Mouse (Mus musculus) adipocyte (in vitro differentiated cells): ENCODE measurements around the gene Olfr1388.
"Not testable (repeated sequence)": the region's sequence is repeated elsewhere in the genome, so short reads cannot be mapped to it uniquely, and the experiment has no call there.

ENCODE experiments used
- DNase-seq: peaks from one replicate; pipeline ENCODE4 v3.0.0-alpha.2; 2016; ENCODE audit warnings: low spot score

The Olfr1388 gene

DNA sequence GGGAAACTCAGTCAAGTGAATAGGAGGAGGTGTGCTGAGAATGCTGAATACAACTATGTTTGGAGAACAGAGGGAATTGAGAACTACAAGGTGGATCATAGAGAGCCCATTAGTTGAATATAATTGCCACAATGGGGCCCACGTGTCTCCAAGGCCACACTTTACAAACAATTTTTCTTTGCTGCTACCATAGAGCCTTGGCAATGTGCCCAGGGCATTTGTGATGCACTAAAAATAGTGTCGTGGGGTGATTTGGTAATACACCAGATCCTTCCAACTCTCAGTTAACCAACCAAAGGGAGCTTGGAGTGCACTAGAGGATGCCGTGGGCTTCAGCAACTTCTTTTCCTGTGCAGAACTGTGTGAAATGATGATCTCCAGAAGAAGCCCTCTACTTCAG, at the start of gene Olfr1388:
TSS of gene Olfr1388 (plus strand) at position 214 of the 400 bp plus-strand sequence.
- DNase-seq, result peak; percentile 12

DNA sequence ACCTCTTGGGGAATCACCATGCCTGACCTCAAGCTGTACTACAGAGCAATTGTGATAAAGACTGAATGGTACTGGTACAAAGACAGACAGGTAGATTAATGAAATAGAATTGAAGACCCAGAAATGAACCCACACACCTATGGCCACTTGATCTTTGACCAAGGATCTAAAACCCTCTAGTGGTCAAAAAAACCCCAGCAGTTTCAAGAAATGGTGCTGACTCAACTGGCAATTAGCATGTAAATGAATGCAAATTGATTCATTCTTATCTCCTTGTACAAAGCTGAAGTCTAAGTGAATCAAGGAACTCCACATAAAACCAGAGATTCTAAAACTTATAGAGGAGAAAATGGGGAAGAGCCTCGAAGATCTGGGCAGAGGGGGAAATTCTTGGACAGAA, 43.7 kb upstream of the Olfr1388 start:
- DNase-seq, result not testable (repeated sequence)

DNA sequence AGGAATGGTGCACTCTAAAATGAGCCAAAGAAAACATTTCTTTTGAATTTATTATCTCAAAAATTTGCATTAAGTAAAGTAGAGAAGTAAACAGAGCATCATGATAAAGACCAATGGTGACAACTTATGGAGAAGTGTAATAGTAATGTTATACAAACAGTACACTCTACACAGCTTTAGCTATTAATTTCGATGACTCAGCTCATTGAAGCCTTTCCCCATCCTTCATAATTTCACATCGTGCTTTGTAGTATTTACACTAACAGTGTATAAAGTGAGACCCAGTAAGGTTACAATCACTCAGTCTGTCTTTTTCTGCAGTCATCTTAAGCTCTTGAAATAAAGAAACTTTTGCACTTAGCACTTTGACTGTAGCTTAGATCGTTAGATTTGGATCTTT, 29.6 kb upstream of the Olfr1388 start:
- no peak for DNase-seq

DNA sequence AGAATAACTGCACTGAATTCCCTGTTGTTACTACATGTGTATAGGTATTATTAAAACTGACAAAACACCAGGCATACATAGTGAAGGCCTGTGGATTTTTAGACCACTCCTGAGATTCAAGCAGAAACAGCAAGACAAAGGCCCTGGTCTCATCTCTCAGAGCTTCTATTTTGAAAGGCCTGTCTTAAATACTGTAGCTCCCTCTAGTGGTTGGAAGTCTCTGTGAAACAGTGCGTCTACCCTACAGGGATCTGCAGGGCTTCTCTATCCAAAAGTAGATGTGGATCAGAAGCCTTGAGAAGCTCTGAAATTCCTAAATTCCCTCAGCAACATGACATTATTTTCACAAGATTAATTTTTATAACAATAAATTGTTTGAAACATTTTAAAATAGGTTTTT, 25.9 kb upstream of the Olfr1388 start:
- DNase-seq, result peak; percentile 39

DNA sequence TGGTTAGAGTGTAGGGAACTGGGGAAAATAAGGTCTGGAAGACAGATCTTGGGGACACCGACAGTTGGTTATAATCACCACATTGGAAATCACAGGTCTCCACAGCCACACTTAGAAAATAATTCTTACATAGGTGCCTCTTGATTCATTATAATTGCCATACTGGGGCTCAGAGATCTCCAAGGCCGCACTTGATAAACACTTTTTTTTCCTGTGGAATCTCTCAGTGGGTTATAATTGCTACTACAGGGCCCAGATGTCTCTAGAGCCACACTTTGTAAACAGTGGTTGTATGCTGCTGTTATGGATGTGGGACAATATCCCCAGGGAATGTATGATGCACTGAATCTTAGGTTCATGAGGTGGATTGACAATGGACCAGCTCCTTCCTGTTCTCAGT, 13.7 kb upstream of the Olfr1388 start, which contains the start of gene Olfr1389:
TSS of gene Olfr1389 (plus strand) at position 301 of the 400 bp plus-strand sequence.
- no peak for DNase-seq

DNA sequence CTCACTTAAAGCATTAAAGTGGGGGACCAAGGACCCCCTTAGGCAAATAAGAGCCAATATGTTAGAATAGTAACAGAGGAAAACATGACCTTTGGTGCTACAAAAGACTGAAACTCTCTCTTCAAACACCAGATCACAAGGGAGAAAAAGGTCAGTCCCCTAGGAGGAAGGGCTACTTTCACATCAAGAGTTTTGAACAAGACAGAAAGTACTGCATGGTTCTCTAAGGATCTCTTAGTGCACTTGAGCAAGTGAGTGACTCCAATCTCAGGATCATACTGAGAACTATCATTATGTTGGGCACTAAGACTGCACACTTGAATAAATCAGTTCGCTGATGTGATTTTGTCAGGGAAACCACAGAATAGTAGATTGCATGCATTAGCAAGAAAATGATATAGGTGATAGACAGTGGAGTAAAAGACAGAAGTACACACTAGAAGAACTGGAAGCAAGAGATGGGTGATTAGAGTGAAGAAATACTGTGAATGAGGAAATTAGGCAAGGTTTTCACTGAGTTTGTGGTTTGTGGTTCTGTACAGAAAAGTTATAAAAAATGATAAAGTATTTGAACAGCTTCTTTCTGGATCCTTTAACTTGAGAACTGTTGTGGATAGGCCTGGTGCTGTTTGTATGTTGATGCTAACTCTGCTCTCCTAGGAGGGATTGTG, 11.0 kb upstream of the Olfr1388 start:
- no peak for DNase-seq

DNA sequence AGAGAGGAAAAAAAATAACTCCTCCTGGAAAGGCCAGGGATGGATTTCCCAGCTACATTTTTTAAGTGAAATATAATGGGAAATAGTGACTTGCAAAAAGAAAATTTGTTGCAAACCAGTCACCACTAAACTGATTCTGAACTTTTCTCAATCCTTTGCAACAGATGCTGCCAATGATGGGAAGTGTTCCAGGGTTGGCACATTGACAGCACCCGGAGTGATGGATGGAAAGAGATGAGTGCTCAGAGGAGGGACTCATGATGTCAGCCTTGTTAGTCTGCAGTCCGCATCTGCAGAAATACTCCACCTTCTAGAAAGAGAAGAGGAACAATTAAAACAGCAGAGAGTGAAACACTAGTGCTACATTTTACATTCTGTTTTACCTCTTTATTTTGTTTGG, 6.8 kb upstream of the Olfr1388 start:
- peak; percentile 13 for DNase-seq

DNA sequence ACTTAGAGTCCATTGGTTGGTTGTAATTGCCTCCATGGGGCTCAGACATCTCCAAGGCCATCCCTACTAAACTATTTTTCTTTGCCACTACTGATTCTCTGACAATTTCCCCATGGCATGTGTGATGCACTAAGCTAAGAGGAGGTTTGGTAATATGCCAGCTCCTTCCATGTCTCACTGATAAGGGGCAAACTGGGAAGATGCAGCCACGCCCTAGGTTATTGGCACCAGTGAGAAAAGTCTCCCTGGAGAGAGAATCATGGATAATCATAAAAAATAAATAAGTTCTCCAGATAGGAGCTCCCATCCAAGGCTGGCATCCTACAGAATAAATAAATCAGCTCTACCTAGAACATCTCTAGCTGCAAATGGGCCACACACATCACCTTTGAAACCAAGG, 18.6 kb downstream of the Olfr1388 start, which contains the start of gene Olfr1387:
TSS of gene Olfr1387 (plus strand) at position 301 of the 400 bp plus-strand sequence.
- DNase-seq, result no peak

DNA sequence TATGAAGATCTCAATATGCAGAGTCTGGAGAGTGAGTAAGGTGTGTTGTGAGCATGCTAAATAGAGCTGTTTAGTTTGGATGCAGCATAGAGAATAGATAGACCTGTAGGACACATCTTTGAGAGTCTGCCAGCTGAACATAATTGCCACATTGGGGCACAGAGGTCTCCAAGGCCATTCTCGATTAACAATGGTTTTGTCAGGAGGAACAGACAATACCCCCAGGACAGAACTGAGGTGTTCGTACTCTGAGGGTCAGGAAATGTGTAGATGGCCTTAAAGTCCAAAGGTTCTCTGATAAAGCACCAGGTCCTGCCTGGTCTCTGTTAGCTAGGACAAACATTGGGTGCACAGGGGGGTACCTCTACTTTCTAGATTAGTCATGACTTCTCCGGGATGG, 28.3 kb downstream of the Olfr1388 start, which contains the start of gene Olfr1386:
TSS of gene Olfr1386 (plus strand) at position 301 of the 400 bp plus-strand sequence.
- DNase-seq, result not testable (repeated sequence)

DNA sequence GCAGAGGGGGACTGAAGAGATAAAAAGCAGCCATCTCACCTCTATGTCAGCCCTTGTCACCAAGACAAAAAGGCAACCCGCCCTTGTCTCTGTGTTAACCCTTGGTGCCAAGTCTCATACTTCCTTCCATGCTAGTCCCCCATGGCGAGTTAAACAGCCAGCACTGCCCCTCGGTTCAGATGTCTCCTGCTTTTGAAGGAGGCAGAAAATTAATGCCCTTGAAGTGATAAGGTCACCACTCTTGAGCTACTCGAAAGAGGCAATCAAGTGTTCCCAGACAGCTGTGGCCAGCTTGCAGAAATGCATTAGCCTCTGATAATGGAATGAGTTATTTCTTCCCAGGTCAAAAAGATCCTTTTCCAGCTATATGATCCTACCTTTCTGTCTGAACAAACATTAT, 49.5 kb downstream of the Olfr1388 start:
- DNase-seq, result no peak

DNA sequence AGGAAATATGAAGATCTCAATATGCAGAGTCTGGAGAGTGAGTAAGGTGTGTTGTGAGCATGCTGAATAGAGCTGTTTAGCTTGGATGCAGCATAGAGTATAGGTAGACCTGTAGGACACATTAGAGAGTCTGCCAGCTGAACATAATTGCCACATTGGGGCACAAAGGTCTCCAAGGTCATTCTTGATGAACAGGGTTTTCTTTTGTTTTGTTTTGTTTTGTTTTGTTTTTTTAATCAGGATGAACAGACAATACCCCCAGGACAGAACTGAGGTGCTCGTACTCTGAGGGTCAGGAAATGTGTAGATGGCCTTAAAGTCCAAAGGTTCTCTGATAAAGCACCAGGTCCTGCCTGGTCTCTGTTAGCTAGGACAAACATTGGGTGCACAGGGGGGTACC, 52.3 kb downstream of the Olfr1388 start, which contains the start of gene Olfr1385:
TSS of gene Olfr1385 (plus strand) at position 301 of the 400 bp plus-strand sequence.
- DNase-seq, result not testable (repeated sequence)
